Mouse (Mus musculus): ENCODE data around the gene 4933416C03Rik.

GRCm38 (mm10) chr10:116115881-116116677, 2.4 kb upstream of the 4933416C03Rik start:
- TF ChIP-seq EP300 (IDR thresholded peaks at IDR 0.05; ENCODE audit: insufficient read depth, low read depth, low read length) (no peak), CTCF (IDR thresholded peaks at IDR 0.05) (no peak), POLR2A (IDR thresholded peaks at IDR 0.05; ENCODE audit: insufficient read depth, low read depth, low read length) (no peak)
